Mouse (Mus musculus) megakaryocyte, embryonic 14.5 days (primary cell): ENCODE measurements around the gene Gm47289.

Experiments used
- FLI1 ChIP-seq: IDR thresholded peaks from 2 replicates; pipeline ENCODE4 v1.6.1; 2012; ENCODE audit warnings: low read length, inconsistent platforms, mixed read lengths
- GATA1 ChIP-seq: IDR thresholded peaks from 3 replicates; pipeline ENCODE4 v1.6.1; 2012; ENCODE audit warnings: mixed read lengths, low read length, inconsistent platforms, borderline replicate concordance

- no peak for TF ChIP-seq GATA1
- no peak for TF ChIP-seq FLI1
Measured at GRCm38 (mm10) chr9:119155416-119155815, 3.5 kb upstream of the Gm47289 start.
